Mouse (Mus musculus) liver, embryonic 13.5 days (tissue): Measurements from ENCODE around the gene Slc6a2. TPM values are rescaled to one million over a fixed set of nuclear protein-coding genes. Genes with fewer than 3 reads are reported as not detected.

Experiments used
- ATAC-seq: fragments of 200-750 bp; cut with Nextera tagmentation; 2 replicates; pipeline ENCODE4 v1.8.0; 2017; ENCODE audit warnings: low read depth, mild to moderate bottlenecking, moderate number of reproducible peaks, moderate library complexity
- DNase-seq: peaks from one replicate; pipeline ENCODE4 v3.0.0; 2022
- H3K27ac ChIP-seq: fragments of 300-500 bp; sonication (generic); 2 replicates; pipeline ENCODE4 v1.5.1; 2015; ENCODE audit warnings: moderate library complexity, mild to moderate bottlenecking, inconsistent platforms
- H3K27me3 ChIP-seq: fragments of 300-500 bp; sonication (generic); 2 replicates; pipeline ENCODE4 v1.6.1; 2015; ENCODE audit warnings: mild to moderate bottlenecking, inconsistent platforms
- H3K36me3 ChIP-seq: fragments of 300-500 bp; sonication (generic); 2 replicates; pipeline ENCODE4 v1.6.1; 2015; ENCODE audit warnings: mild to moderate bottlenecking, inconsistent platforms
- H3K4me1 ChIP-seq: fragments of 300-500 bp; sonication (generic); replicated peaks from 2 replicates; pipeline ENCODE4 v1.6.1; 2015; ENCODE audit warnings: inconsistent platforms
- H3K4me2 ChIP-seq: fragments of 300-500 bp; sonication (generic); 2 replicates; pipeline ENCODE4 v1.6.1; 2015; ENCODE audit warnings: inconsistent platforms, mild to moderate bottlenecking, moderate library complexity
- H3K4me3 ChIP-seq: fragments of 300-500 bp; sonication (generic); replicated peaks from 2 replicates; pipeline ENCODE4 v1.5.1; 2015; ENCODE audit warnings: mild to moderate bottlenecking, inconsistent platforms
- H3K9ac ChIP-seq: fragments of 300-500 bp; sonication (generic); 2 replicates; pipeline ENCODE4 v1.6.1; 2015; ENCODE audit warnings: mild to moderate bottlenecking, inconsistent platforms
- H3K9me3 ChIP-seq: fragments of 300-500 bp; sonication (generic); replicated peaks from 2 replicates; pipeline ENCODE4 v1.6.1; 2016; ENCODE audit warnings: inconsistent platforms
- WGBS: fragments of 180-500 bp; shearing (Covaris S2); methylation state at CpG from one replicate; pipeline ENCODE4 v1.1.7; 2015; ENCODE audit not compliant: insufficient replicate concordance; 5-methylcytosine and 5-hydroxymethylcytosine counted together
- polyA plus RNA-seq: library from polyadenylated mRNA; unstranded; fragments of >200 nt; fragmentation: Nextera tagmentation; extraction: Ambion mirVana; gene quantifications from 2 replicates; pipeline ENCODE4 v1.2.1, GENCODE M21; 2015

The Slc6a2 gene
- polyA plus RNA-seq, 1 experiment from 2014 or later, result not detected

DNA sequence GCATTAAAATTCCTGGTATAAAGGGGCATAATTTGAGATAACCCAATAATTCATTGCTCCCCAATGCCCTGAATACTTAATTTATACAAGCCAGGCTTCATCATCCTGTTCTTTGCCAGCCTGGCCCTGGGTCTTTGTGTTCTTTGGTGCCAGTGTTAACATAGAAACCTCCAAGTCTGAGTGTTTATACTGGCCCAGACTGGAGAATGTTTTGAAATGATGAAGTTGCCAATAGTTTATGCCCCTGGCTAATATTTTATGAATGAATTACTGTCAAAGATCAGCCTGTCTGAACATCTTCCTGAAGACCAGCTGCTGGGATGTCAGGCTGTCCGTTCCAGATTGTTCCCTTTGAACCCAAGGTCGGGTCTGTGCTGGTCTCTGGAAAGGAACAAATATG lies 4.7 kb downstream of the Slc6a2 start:
- no peak for DNase-seq
- Histone ChIP-seq H3K4me1 (no peaks in the 10 kb centered on the region), H3K9me3 (no peaks in the 10 kb centered on the region), H3K4me3 (no peak overlapping the region), H3K4me2 (no peak overlapping the region), H3K9ac (no peak overlapping the region), H3K27me3 (peaks cover 43% of the 10 kb centered on the region), H3K27ac (no peak overlapping the region), H3K36me3 (no peaks in the 10 kb centered on the region)
- 47% methylated on average over 2 of the region's 2 CpGs for WGBS
- no peak for ATAC-seq

DNA sequence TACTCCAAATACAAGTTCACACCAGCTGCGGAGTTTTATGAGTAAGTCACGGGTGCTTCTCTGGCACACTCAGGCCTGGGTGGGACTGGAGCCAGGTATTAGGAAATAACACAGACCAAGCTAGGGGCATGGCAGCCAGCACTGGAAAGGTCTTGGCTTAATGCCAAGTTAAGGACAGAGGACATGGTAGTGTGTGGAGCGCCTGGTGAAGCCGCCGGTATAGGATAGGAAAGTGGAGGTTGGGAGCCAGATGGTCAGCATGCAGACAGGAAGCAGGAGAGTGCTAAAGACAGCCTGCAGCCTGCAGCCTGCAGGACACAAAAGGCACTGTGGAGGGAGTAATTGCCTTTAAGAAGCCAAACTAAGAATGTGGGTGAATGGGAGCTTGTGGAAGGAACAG lies 13.1 kb downstream of the Slc6a2 start:
- WGBS, result 72% methylated on average over 5 of the region's 5 CpGs
- H3K27ac ChIP-seq, result no peak overlapping the region
- DNase-seq, result no peak
- H3K4me3 ChIP-seq, result no peak overlapping the region
- no peaks in the 10 kb centered on the region for H3K9me3 ChIP-seq
- no peaks in the 10 kb centered on the region for H3K4me1 ChIP-seq
- no peak overlapping the region for H3K9ac ChIP-seq
- no peak overlapping the region for H3K4me2 ChIP-seq
- no peaks in the 10 kb centered on the region for H3K27me3 ChIP-seq
- H3K36me3 ChIP-seq, result no peaks in the 10 kb centered on the region
- ATAC-seq, result no peak

DNA sequence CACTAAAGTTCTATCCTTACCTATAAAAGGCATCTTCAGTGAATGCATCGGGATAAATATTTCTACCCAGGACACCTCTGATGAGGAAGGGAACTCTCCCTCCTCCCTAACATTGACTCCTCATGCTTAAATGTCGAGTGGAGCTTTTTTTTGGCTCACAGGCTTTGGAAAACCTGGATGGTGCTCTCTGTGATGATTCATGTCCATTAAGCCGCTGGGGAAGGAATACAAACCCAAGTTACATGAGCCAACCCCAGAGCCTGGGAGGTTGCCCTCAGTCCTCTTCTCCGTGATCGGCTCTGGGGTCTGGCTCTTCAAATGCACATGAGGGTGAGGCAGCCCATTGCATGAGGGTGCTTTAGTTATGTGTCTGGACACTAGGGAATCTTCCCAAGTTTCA lies 16.8 kb downstream of the Slc6a2 start:
- no peak for ATAC-seq
- no peaks in the 10 kb centered on the region for H3K4me1 ChIP-seq
- no peaks in the 10 kb centered on the region for H3K36me3 ChIP-seq
- no peak overlapping the region for H3K4me2 ChIP-seq
- WGBS, result 62% methylated on average over 5 of the region's 5 CpGs
- H3K4me3 ChIP-seq, result no peak overlapping the region
- DNase-seq, result no peak
- no peak overlapping the region for H3K27ac ChIP-seq
- no peak overlapping the region for H3K9ac ChIP-seq
- H3K9me3 ChIP-seq, result no peaks in the 10 kb centered on the region
- H3K27me3 ChIP-seq, result no peaks in the 10 kb centered on the region

DNA sequence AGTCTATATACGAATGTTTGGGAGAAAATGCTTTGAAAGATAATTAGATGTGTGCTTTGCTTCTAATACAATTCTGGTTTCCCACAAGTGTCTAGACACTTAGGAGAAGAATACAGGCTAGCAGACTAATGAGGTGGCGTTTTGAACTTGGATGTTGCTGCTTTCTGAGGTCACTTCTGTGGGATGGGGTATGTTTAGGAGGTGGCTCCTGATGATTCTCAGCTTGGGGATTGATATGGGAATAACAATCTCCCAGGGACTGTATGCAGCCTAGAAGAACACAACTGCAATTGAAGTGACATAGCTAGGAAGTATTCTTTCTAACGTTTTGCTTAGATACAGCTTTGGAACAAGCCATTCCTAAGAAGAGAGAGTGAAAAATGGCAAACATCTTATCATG lies 22.6 kb downstream of the Slc6a2 start:
- H3K9ac ChIP-seq, result no peak overlapping the region
- H3K4me2 ChIP-seq, result no peak overlapping the region
- DNase-seq (no peak), ATAC-seq (no peak)
- WGBS, result 43% methylated on average over 3 of the region's 3 CpGs
- H3K4me3 ChIP-seq, result no peak overlapping the region
- no peaks in the 10 kb centered on the region for H3K36me3 ChIP-seq
- H3K27me3 ChIP-seq, result no peaks in the 10 kb centered on the region
- H3K27ac ChIP-seq, result no peak overlapping the region
- H3K9me3 ChIP-seq, result no peaks in the 10 kb centered on the region
- no peaks in the 10 kb centered on the region for H3K4me1 ChIP-seq

DNA sequence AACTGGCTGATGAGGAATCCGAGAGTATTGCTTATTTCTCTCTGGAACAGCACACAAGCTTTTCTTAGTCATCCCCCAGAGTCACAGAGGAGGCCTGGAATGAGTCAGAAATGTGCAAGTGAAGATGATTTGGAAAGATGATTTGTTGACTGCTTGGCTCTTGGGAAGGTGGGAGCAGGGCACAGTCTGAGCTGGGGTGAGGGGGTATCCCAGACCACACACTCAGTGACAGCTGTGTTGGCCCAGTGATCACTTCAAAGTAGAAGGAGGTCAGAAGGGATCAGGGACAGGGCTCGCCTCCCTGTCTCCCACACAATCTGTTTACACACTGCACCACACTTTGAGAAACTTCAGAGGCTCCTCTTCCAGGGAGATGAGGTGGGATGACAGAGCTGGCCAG lies 24.5 kb downstream of the Slc6a2 start:
- Histone ChIP-seq H3K9me3 (no peaks in the 10 kb centered on the region), H3K4me2 (no peak overlapping the region), H3K9ac (no peak overlapping the region), H3K27me3 (no peaks in the 10 kb centered on the region), H3K36me3 (no peaks in the 10 kb centered on the region), H3K4me3 (no peak overlapping the region), H3K4me1 (no peaks in the 10 kb centered on the region), H3K27ac (no peak overlapping the region)
- no peak for ATAC-seq
- whole genome bisulfite sequencing, result 16% methylated on average over 2 of the region's 2 CpGs
- DNase-seq, result no peak

DNA sequence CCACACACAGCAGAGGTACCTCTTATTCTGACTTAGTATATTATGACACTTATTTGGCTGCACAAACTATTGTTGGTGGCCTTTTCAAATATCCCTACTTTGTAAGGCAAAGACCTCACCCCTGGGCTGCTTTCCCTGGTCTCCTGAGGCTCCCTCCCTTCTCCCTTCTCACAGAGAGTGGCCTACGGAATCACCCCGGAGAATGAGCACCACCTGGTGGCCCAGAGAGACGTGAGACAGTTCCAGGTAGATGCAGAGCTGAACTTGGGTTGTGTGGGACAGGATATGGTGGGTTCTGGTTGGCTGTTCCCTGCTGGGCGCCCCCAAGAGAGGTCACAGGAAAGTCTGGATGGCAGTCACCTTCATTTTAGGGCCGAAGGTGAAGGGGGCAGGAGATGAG lies 37.0 kb downstream of the Slc6a2 start:
- Histone ChIP-seq H3K9ac (no peak overlapping the region), H3K27me3 (no peaks in the 10 kb centered on the region), H3K27ac (no peak overlapping the region), H3K4me2 (no peak overlapping the region), H3K36me3 (no peaks in the 10 kb centered on the region), H3K4me3 (no peak overlapping the region), H3K4me1 (no peaks in the 10 kb centered on the region), H3K9me3 (no peaks in the 10 kb centered on the region)
- 24% methylated on average over 5 of the region's 5 CpGs for WGBS
- no peak for ATAC-seq
- DNase-seq, result no peak

DNA sequence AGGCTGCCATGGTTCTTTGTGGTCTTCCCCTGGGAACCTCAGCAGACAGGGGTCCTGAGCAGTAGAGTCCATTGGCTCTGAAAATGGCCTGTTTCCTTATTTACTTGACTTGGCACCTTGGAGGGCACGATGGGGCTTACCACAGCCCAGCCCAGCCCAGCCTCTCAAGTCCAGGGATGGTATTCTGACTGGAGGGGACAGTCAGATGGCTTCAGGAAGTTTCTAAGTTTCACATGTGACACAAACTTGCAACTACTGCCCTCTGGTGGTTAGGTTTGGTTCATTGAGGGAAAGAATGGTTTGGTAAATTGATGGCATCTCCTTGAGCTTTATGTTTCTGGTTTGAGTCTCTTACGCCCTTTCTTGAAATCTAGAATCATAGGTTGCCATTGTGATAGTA lies 38.7 kb downstream of the Slc6a2 start:
- H3K4me3 ChIP-seq, result no peak overlapping the region
- no peaks in the 10 kb centered on the region for H3K36me3 ChIP-seq
- ATAC-seq (no peak), DNase-seq (no peak)
- no peaks in the 10 kb centered on the region for H3K9me3 ChIP-seq
- H3K4me2 ChIP-seq, result no peak overlapping the region
- no peaks in the 10 kb centered on the region for H3K4me1 ChIP-seq
- WGBS, result 24% methylated on average over 2 of the region's 2 CpGs
- no peak overlapping the region for H3K9ac ChIP-seq
- no peak overlapping the region for H3K27ac ChIP-seq
- H3K27me3 ChIP-seq, result no peaks in the 10 kb centered on the region

DNA sequence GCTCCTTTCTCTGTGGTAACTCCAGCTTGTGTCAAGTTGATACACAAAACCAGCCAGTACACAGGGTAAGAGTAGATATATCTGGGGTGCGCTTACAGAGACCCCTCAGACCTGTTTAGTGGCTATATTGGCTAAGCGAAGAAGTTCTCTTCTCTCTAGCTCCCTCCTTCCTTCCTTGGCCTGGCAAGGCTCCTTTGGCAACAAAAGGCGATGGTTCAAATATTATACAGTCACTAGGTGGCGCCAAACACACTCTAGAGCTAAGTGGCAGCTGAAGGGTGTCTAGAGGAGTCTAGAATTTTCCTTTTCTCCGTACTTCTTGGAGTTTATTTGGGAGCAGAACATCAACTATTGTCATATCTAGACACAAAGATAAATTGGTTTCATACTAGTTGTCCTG lies 50.4 kb downstream of the Slc6a2 start:
- Histone ChIP-seq H3K4me3 (no peak overlapping the region), H3K27ac (no peak overlapping the region), H3K4me2 (no peak overlapping the region), H3K27me3 (no peaks in the 10 kb centered on the region), H3K4me1 (no peaks in the 10 kb centered on the region), H3K9ac (no peak overlapping the region), H3K9me3 (no peaks in the 10 kb centered on the region), H3K36me3 (no peaks in the 10 kb centered on the region)
- no peak for DNase-seq
- no peak for ATAC-seq
- WGBS, result 14% methylated on average over 5 of the region's 5 CpGs

DNA sequence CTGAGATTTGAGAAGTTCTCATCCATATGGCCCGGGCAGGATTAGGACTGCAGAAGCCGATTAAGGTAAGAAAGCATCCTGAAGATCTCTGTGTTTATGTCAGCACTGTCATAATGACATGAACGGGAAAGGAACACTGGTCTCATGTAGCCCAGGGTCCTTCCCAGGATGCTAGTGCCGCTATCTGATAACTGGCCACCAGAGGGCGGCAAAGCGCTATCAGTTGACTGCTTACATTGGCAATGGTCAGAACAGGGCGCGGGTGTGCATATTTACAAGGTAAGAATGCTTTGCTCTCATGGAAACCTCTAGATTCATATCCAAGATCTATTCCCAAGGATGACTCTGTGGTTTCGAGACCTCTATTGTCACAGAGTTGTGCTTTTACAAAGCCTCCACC lies 51.6 kb downstream of the Slc6a2 start:
- ATAC-seq (no peak), DNase-seq (no peak)
- Histone ChIP-seq H3K4me1 (no peaks in the 10 kb centered on the region), H3K27me3 (no peaks in the 10 kb centered on the region), H3K36me3 (no peaks in the 10 kb centered on the region), H3K9me3 (no peaks in the 10 kb centered on the region), H3K9ac (no peak overlapping the region), H3K27ac (no peak overlapping the region), H3K4me2 (no peak overlapping the region), H3K4me3 (no peak overlapping the region)
- WGBS, result 6% methylated on average over 9 of the region's 9 CpGs

DNA sequence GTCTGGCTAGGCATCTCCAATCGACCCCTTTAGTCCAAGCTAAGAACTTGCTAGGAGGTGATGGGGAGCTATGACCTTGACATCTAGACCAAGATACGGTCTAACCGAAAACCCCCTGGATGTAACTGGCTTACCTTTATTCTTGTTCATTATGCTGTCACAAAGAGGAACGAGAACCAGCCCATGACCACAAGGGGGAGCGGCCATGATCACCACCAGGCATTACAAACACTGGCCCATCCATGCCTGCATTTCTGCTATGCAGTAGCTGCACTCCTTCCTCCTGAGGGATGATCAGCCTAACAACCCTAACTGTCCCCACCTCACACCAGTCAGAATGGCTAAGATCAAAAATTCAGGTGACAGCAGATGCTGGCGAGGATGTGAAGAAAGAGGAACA lies 52.3 kb downstream of the Slc6a2 start:
- Histone ChIP-seq H3K4me1 (no peaks in the 10 kb centered on the region), H3K36me3 (no peaks in the 10 kb centered on the region), H3K4me2 (no peak overlapping the region), H3K27me3 (no peaks in the 10 kb centered on the region), H3K4me3 (no peak overlapping the region), H3K9ac (no peak overlapping the region), H3K27ac (no peak overlapping the region), H3K9me3 (no peaks in the 10 kb centered on the region)
- 61% methylated on average over 6 of the region's 6 CpGs for WGBS
- no peak for ATAC-seq
- no peak for DNase-seq

DNA sequence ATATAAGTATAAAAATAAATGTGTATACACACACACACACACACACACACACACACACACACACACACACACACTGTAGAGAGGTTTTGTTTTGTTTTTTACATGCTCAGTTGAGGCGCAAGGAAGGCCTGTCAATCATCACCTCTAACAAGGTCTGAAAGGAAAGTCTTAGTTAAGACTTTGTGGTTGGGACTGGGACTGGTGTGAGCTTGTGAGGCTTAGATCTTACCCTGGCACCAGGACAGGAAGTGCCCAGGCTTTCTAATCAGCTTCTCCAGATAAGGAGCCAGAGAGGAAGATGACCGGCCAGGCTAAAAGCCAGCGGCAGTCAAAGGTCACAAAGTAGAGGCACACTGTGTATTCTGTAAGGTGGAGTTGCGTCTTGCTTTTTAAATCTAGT lies 54.4 kb downstream of the Slc6a2 start:
- no peak overlapping the region for H3K4me3 ChIP-seq
- H3K4me2 ChIP-seq, result no peak overlapping the region
- H3K27ac ChIP-seq, result no peak overlapping the region
- H3K27me3 ChIP-seq, result no peaks in the 10 kb centered on the region
- H3K9me3 ChIP-seq, result no peaks in the 10 kb centered on the region
- no peaks in the 10 kb centered on the region for H3K4me1 ChIP-seq
- H3K36me3 ChIP-seq, result no peaks in the 10 kb centered on the region
- ATAC-seq (no peak), DNase-seq (no peak)
- no peak overlapping the region for H3K9ac ChIP-seq
- WGBS, result 5% methylated on average over 4 of the region's 4 CpGs

DNA sequence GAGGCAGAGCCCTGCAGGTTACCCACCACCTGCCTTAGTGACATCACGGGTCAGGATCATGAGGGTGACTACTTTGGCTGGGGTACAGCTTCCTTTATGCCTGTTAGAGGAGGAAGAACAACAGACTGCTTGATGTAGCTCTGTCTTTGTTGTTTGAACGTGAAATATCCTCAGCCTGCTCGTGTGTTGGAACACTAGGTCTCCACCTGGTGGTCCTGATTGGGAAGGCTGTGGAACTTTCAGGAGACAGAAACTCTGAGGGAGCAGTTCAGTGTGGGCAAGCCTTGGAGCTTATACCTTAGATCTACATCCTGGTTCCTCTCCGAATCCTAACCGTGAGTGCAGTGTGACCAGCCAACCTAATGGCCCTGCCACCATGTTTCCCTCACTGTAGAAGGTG lies 61.9 kb downstream of the Slc6a2 start:
- 45% methylated on average over 5 of the region's 5 CpGs for WGBS
- H3K27me3 ChIP-seq, result no peaks in the 10 kb centered on the region
- no peak for ATAC-seq

DNA sequence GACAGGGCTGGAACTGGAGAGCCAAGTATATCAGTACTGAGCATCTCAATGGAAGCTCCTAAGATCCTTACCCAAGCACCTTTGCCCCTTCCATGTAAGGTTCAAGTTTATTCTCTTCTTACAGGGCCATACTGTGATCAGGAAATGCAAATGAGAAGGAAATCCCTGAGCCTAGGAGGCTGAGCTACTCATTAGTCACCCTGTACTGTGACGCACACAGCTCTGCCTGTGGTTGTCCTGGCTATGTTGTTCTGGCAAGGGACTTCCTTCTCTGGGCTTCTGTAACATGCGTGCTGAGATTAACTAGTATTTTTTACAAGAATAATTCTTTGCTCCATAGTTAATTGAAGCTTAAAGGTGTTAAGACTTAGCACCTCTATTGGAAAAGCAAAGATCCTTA lies 70.8 kb downstream of the Slc6a2 start:
- H3K27me3 ChIP-seq, result no peaks in the 10 kb centered on the region
- no peak overlapping the region for H3K4me3 ChIP-seq
- 23% methylated on average over 2 of the region's 2 CpGs for WGBS
- H3K27ac ChIP-seq, result no peak overlapping the region
- H3K36me3 ChIP-seq, result no peaks in the 10 kb centered on the region
- no peak for ATAC-seq
- no peak for DNase-seq
- no peaks in the 10 kb centered on the region for H3K4me1 ChIP-seq
- H3K9me3 ChIP-seq, result no peaks in the 10 kb centered on the region
- H3K9ac ChIP-seq, result no peak overlapping the region
- no peak overlapping the region for H3K4me2 ChIP-seq

More for the DNA sequence above, 61.9 kb downstream of the Slc6a2 start:
- no peaks in the 10 kb centered on the region for H3K36me3 ChIP-seq
- no peaks in the 10 kb centered on the region for H3K9me3 ChIP-seq
- no peaks in the 10 kb centered on the region for H3K4me1 ChIP-seq
- no peak for DNase-seq
- H3K4me3 ChIP-seq, result no peak overlapping the region
- H3K9ac ChIP-seq, result no peak overlapping the region
- no peak overlapping the region for H3K4me2 ChIP-seq
- H3K27ac ChIP-seq, result no peak overlapping the region
